Mouse (Mus musculus) embryonic facial prominence, embryonic 14.5 days (tissue): ENCODE measurements around the gene Sbno2. TPM values are rescaled to one million over a fixed set of nuclear protein-coding genes. Genes with fewer than 3 reads are reported as not detected.

ENCODE experiments used
- ATAC-seq: fragments of 200-750 bp; cut with Nextera tagmentation; 2 replicates; pipeline ENCODE4 v1.8.0; 2017; ENCODE audit warnings: low read depth, moderate number of reproducible peaks, moderate TSS enrichment
- DNase-seq: peaks from one replicate; pipeline ENCODE4 v3.0.0-alpha.2; 2015; ENCODE audit warnings: low spot score
- H3K27ac ChIP-seq: fragments of 300-500 bp; sonication (generic); replicated peaks from 2 replicates; pipeline ENCODE4 v1.5.1; 2014; ENCODE audit warnings: low read depth, mild to moderate bottlenecking, low read length, moderate library complexity
- H3K27me3 ChIP-seq: fragments of 300-500 bp; sonication (generic); replicated peaks from 2 replicates; pipeline ENCODE4 v1.6.1; 2014; ENCODE audit warnings: low read length; ENCODE audit not compliant: control insufficient read depth, insufficient read depth
- H3K36me3 ChIP-seq: fragments of 300-500 bp; sonication (generic); 2 replicates; pipeline ENCODE4 v1.6.1; 2014; ENCODE audit warnings: low read length, mixed read lengths; ENCODE audit not compliant: control insufficient read depth, insufficient read depth
- H3K4me1 ChIP-seq: fragments of 300-500 bp; sonication (generic); 2 replicates; pipeline ENCODE4 v1.6.1; 2014; ENCODE audit warnings: antibody characterized with exemption, low read length; ENCODE audit not compliant: control insufficient read depth, insufficient read depth
- H3K4me2 ChIP-seq: fragments of 300-500 bp; sonication (generic); 2 replicates; pipeline ENCODE4 v1.6.1; 2014; ENCODE audit warnings: low read depth, mild to moderate bottlenecking, low read length, moderate library complexity, mixed read lengths
- H3K4me3 ChIP-seq: fragments of 300-500 bp; sonication (generic); 2 replicates; pipeline ENCODE4 v1.5.1; 2014; ENCODE audit warnings: low read depth, mild to moderate bottlenecking, low read length
- H3K9ac ChIP-seq: fragments of 300-500 bp; sonication (generic); 2 replicates; pipeline ENCODE4 v1.6.1; 2014; ENCODE audit warnings: low read depth, mild to moderate bottlenecking, low read length, moderate library complexity, mixed read lengths
- H3K9me3 ChIP-seq: fragments of 300-500 bp; sonication (generic); 2 replicates; pipeline ENCODE4 v1.6.1; 2016; ENCODE audit warnings: low read length; ENCODE audit not compliant: control insufficient read depth
- WGBS: fragments of 180-500 bp; shearing (Covaris S2); extraction: QIAGEN DNeasy Blood & Tissue Kit; methylation state at CpG from one replicate; pipeline ENCODE4 v1.1.7; 2014; 5-methylcytosine and 5-hydroxymethylcytosine counted together
- polyA plus RNA-seq: library from polyadenylated mRNA; unstranded; fragments of >200 nt; fragmentation: Nextera tagmentation; extraction: Ambion mirVana; gene quantifications from 2 replicates; pipeline ENCODE4 v1.2.1, GENCODE M21; 2014

Gene Sbno2
- polyA plus RNA-seq, 1 experiment from 2014 or later, result 14.1 TPM

DNA sequence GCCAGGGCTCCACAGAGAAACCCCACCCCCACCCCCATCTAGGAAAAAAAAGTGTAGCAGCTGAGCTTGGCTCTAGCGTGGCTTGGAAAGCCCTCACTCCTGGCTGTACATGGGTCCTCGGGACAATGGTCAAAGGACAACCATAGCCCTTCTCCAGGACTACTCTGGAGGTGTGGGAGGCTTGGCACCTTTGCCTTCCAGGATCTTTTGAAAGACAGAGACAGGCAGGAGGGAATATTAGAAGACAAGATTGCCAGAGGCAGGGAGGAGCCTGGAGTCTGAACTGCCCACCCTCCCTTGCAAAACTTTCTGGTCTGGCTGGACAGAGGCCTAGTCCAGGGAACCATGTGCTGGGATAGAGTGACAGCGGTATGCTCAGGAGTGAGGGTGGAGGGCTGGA, 10.7 kb downstream of the Sbno2 start:
- H3K9ac ChIP-seq, result no peak overlapping the region
- no peak for ATAC-seq
- H3K4me3 ChIP-seq, result no peak overlapping the region
- H3K9me3 ChIP-seq, result no peaks in the 10 kb centered on the region
- no peak overlapping the region for H3K27ac ChIP-seq
- WGBS, result 72% methylated on average over 3 of the region's 3 CpGs
- no peak for DNase-seq
- H3K36me3 ChIP-seq, result no peaks in the 10 kb centered on the region
- H3K4me1 ChIP-seq, result peaks cover 12% of the 10 kb centered on the region
- H3K4me2 ChIP-seq, result no peak overlapping the region
- no peaks in the 10 kb centered on the region for H3K27me3 ChIP-seq

DNA sequence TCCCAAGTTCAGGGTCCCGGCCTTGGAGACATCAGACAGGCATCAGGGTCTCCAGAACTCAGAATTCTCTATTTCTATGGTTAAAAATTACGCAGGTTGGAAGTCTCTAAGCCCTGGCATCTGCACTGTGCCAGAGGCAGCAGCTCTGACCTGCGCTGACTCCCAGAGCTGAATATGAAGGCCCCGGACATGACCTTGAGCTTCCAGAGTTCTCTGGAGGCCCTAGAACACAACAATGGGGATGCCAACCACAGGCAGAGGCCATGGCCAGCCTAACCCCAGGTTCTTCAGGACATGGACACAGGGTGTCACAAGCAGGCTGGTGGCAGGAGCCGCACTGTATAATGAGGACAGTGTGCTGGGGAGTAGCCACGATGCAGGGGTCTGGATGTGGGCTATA, 11.3 kb downstream of the Sbno2 start:
- peaks cover 12% of the 10 kb centered on the region for H3K4me1 ChIP-seq
- WGBS, result 94% methylated on average over 6 of the region's 6 CpGs
- no peak for ATAC-seq

DNA sequence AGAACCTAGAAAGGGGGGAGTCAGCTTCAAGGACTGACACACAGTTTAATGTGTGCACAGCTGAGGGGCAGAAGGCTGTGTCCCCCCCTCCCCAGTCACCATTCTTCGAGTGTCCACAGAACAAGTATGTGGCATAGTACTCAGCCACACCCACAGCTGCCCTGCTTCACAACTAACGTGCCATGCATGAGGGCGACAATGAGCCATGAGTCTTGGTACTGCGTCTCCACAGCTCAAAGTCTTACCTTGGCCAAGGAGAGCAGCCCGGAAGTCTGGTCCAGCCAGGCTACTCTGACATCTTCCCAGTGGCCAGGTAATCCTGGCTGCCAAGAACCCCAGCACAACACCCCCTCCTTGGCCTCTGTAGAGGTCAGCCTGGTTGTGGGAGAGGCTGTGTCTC, 12.7 kb downstream of the Sbno2 start:
- no peak overlapping the region for H3K4me2 ChIP-seq
- H3K4me1 ChIP-seq, result peaks cover 11% of the 10 kb centered on the region
- ATAC-seq (no peak), DNase-seq (no peak)
- no peaks in the 10 kb centered on the region for H3K36me3 ChIP-seq
- H3K9ac ChIP-seq, result no peak overlapping the region
- H3K27me3 ChIP-seq, result no peaks in the 10 kb centered on the region
- WGBS, result 89% methylated on average over 5 of the region's 5 CpGs
- no peak overlapping the region for H3K27ac ChIP-seq
- H3K4me3 ChIP-seq, result no peak overlapping the region
- no peaks in the 10 kb centered on the region for H3K9me3 ChIP-seq

More for the DNA sequence above, 11.3 kb downstream of the Sbno2 start:
- H3K36me3 ChIP-seq, result no peaks in the 10 kb centered on the region
- H3K27ac ChIP-seq, result no peak overlapping the region
- H3K27me3 ChIP-seq, result no peaks in the 10 kb centered on the region
- no peak overlapping the region for H3K4me3 ChIP-seq
- H3K9ac ChIP-seq, result no peak overlapping the region
- H3K4me2 ChIP-seq, result no peak overlapping the region
- DNase-seq, result no peak
- no peaks in the 10 kb centered on the region for H3K9me3 ChIP-seq

DNA sequence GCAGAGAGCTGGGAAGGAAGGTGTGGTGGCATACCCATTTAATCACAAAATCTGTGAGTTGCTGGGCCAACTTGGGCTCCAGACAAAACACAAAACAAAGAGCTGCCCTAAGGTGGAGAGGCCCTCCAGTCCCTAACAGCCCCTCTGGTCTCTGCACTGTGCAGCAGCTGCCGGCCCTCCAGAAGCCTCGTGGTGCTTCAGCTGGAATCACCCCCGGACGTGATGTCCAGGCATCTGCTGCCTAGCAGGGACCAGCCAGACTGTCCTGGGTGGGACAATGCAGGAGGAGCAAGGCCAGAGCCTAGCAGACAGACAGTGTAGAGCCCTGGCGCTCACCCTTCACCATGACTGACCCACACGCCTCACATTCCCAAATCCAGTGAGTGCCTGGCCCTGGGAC, 13.8 kb downstream of the Sbno2 start:
- Histone ChIP-seq H3K36me3 (no peaks in the 10 kb centered on the region), H3K9ac (no peak overlapping the region), H3K4me1 (no peaks in the 10 kb centered on the region), H3K27me3 (no peaks in the 10 kb centered on the region), H3K4me3 (no peak overlapping the region), H3K27ac (no peak overlapping the region), H3K9me3 (no peaks in the 10 kb centered on the region), H3K4me2 (no peak overlapping the region)
- DNase-seq (no peak), ATAC-seq (peak; percentile 23; the same call in 1 of the 2 replicates)
- WGBS, result 93% methylated on average over 6 of the region's 6 CpGs

DNA sequence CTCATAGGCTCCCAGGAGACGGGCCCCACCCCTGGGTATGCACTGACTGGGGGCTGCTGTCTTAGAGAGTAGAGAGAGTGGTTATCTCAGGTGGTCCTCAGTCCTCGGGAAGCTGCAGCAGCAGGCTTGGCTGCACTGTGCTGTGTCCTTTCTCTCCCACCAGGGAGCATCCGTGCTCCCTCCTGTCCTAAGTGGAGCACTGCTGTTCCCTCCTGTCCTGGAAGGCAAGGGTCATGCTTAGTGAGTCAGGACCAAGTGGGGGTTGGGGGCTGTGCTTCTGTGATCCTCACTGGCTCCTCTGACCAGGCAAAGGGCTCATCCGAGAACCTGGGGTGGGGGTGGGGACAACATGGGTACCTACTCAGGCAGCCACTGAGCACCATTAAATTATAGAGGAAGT, 16.2 kb downstream of the Sbno2 start:
- no peak overlapping the region for H3K4me3 ChIP-seq
- no peaks in the 10 kb centered on the region for H3K9me3 ChIP-seq
- no peak overlapping the region for H3K4me2 ChIP-seq
- ATAC-seq, result no peak
- 57% methylated on average over 4 of the region's 4 CpGs for WGBS
- H3K27ac ChIP-seq, result no peak overlapping the region
- peaks cover 9% of the 10 kb centered on the region for H3K36me3 ChIP-seq
- no peaks in the 10 kb centered on the region for H3K4me1 ChIP-seq
- no peak for DNase-seq
- H3K9ac ChIP-seq, result no peak overlapping the region
- no peaks in the 10 kb centered on the region for H3K27me3 ChIP-seq

DNA sequence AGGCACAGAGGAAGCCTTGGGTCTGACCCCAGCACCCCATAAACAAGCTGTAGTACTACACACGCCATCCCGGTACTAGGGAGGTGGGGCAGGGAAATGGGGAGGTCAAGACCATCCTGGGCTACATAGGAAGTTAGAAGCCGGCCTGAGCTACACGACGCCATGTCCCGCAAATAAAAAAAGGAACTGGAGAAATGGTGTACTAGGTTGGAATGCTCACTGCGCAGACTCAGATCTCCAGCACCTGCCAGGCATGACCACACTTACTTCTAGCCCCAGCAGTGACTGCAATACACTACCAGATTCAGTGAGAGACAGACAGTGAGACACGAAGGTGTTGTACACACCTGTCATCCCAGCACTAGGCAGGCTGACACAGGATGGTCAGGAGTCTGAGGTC, 17.9 kb downstream of the Sbno2 start:
- Histone ChIP-seq H3K9me3 (no peaks in the 10 kb centered on the region), H3K27me3 (no peaks in the 10 kb centered on the region), H3K4me1 (no peaks in the 10 kb centered on the region), H3K36me3 (peaks cover 26% of the 10 kb centered on the region), H3K4me2 (no peak overlapping the region), H3K27ac (no peak overlapping the region), H3K4me3 (no peak overlapping the region), H3K9ac (no peak overlapping the region)
- no peak for DNase-seq
- ATAC-seq, result no peak
- 92% methylated on average over 8 of the region's 8 CpGs for WGBS

DNA sequence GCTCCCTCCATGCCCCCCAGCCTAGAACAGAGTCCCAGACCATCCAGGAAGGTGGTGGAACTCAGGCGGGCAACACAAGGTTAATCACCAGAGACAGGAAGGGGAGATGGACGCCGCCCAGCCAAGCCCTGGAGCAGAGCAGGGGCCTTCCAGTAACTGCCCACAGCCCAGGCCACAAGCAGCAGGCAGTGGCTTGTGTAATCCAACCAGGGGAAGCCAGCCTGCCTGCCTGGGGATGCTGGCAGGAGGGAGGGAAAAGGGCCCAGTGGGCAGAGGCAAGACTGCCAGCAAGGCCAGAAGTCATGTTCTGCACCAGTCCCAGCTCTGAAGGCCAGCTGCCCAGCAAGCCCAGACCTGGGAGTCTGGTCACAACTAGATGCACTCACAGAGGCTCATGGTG, 18.5 kb downstream of the Sbno2 start:
- DNase-seq (no peak), ATAC-seq (no peak)
- H3K4me2 ChIP-seq, result no peak overlapping the region
- no peaks in the 10 kb centered on the region for H3K27me3 ChIP-seq
- no peak overlapping the region for H3K27ac ChIP-seq
- no peak overlapping the region for H3K9ac ChIP-seq
- peaks cover 32% of the 10 kb centered on the region for H3K36me3 ChIP-seq
- H3K4me1 ChIP-seq, result no peaks in the 10 kb centered on the region
- WGBS, result 51% methylated on average over 3 of the region's 3 CpGs
- no peak overlapping the region for H3K4me3 ChIP-seq
- H3K9me3 ChIP-seq, result no peaks in the 10 kb centered on the region

DNA sequence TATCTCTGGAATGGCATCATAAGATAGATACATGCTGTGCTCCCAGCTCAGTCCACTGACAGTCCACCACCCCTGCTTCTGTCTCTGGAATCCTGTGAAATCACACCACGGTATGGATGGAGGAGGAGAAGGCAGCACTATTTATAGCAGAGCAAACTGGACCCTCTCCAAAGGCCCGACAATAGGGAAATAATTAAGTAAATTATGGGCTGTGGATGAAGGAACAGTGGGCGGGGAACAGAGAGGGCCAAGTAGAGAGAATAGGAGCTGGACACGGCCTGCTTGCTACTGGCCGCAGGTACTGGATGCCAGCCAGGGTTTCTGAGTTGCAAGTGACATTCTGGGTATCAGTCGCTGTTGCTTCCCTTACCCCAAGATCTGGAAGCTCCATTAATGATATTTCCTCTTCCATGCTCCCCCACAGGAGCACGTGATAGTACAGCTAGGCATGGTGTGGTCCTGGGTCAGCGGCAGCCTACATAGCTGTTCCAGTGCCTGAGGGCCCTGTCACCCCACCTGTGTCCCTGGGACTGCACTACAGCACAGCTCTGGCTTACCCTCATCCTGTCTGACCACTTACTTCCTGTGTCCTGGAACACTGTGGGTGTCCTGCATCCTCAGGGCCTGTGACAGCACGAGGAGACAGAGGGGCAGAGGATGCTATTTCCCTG, 20.4 kb downstream of the Sbno2 start:
- Histone ChIP-seq H3K27ac (0 out of 2 replicates have a peak overlapping the region, but pooled peaks have one; percentile 6), H3K4me3 (no peak overlapping the region), H3K9ac (no peak overlapping the region), H3K4me2 (no peak overlapping the region), H3K36me3 (peaks cover 51% of the 10 kb centered on the region), H3K27me3 (no peaks in the 10 kb centered on the region), H3K9me3 (no peaks in the 10 kb centered on the region), H3K4me1 (no peaks in the 10 kb centered on the region)
- WGBS, result 70% methylated on average over 8 of the region's 9 CpGs
- peak; percentile 51 for DNase-seq
- no peak for ATAC-seq

DNA sequence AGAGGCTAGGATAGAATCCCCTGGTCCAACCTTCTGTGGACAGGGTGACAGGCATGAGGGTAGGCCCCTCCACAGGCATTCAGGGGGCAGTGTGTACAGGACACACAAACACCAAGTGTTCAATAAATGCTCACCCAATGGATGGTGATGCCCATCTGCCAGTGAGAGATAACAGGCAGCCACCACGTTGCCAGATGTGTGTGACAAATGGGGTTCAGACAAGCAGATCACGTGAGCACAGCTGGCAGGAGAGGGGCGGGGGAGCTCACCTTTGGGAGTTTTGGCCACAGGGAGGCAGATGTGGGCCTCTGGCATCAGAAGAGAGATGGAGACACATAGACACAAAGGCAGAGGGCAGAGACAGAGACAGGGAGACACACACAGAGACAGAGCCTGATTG, 24.3 kb downstream of the Sbno2 start:
- no peak for DNase-seq
- no peak overlapping the region for H3K4me3 ChIP-seq
- WGBS, result 59% methylated on average over 3 of the region's 3 CpGs
- H3K4me2 ChIP-seq, result no peak overlapping the region
- no peaks in the 10 kb centered on the region for H3K4me1 ChIP-seq
- no peaks in the 10 kb centered on the region for H3K27me3 ChIP-seq
- H3K9me3 ChIP-seq, result no peaks in the 10 kb centered on the region
- H3K36me3 ChIP-seq, result peaks cover 68% of the 10 kb centered on the region
- no peak for ATAC-seq
- H3K27ac ChIP-seq, result no peak overlapping the region
- H3K9ac ChIP-seq, result no peak overlapping the region
